Mouse (Mus musculus): ENCODE results near the gene Rars.
"Not testable (repeated sequence)": the region's sequence is repeated elsewhere in the genome, so short reads cannot be mapped to it uniquely, and the experiment has no call there.

The Rars gene

GRCm38 (mm10) chr11:35838345-35839338, 4.3 kb upstream of the Rars start:
- peak; percentile 90 for DNase-seq (ENCODE audit: extremely low read depth, insufficient read length, low spot score)

GRCm38 (mm10) chr11:35837156-35838126, 3.1 kb upstream of the Rars start:
- DNase-seq (ENCODE audit: extremely low read depth, insufficient read length, low spot score): peak; percentile 58

GRCm38 (mm10) chr11:35833270-35833669, 1.0 kb downstream of the Rars start:
- no peak for DNase-seq (ENCODE audit: extremely low read depth, insufficient read length, low spot score)

- DNase-seq (ENCODE audit: extremely low read depth, insufficient read length, low spot score): no peak
Measured at GRCm38 (mm10) chr11:35832139-35832538, 2.2 kb downstream of the Rars start.

GRCm38 (mm10) chr11:35827714-35828113, 6.6 kb downstream of the Rars start:
- DNase-seq (ENCODE audit: extremely low read depth, insufficient read length, low spot score): no peak

- DNase-seq (ENCODE audit: extremely low read depth, insufficient read length, low spot score): no peak
Measured at GRCm38 (mm10) chr11:35816316-35816715, 18.0 kb downstream of the Rars start.

GRCm38 (mm10) chr11:35811458-35811857, 22.8 kb downstream of the Rars start:
- DNase-seq (ENCODE audit: extremely low read depth, insufficient read length, low spot score): no peak

GRCm38 (mm10) chr11:35801332-35801731, 33.0 kb downstream of the Rars start:
- no peak for DNase-seq (ENCODE audit: extremely low read depth, insufficient read length, low spot score)

- DNase-seq (ENCODE audit: extremely low read depth, insufficient read length, low spot score): no peak
Measured at GRCm38 (mm10) chr11:35798874-35799273, 35.4 kb downstream of the Rars start, which contains the start of gene Fbll1. Gene Fbll1, minus strand, starts transcription at chr11:35798884.

GRCm38 (mm10) chr11:35798495-35798820, 35.8 kb downstream of the Rars start:
- no peak for DNase-seq (ENCODE audit: extremely low read depth, insufficient read length, low spot score)

- DNase-seq (ENCODE audit: extremely low read depth, insufficient read length, low spot score): no peak
Measured at GRCm38 (mm10) chr11:35797751-35798494, 36.4 kb downstream of the Rars start.

- not testable (repeated sequence) for DNase-seq (ENCODE audit: extremely low read depth, insufficient read length, low spot score)
Measured at GRCm38 (mm10) chr11:35792800-35793199, 41.5 kb downstream of the Rars start.

GRCm38 (mm10) chr11:35788443-35788842, 45.9 kb downstream of the Rars start:
- no peak for DNase-seq (ENCODE audit: extremely low read depth, insufficient read length, low spot score)

- DNase-seq (ENCODE audit: extremely low read depth, insufficient read length, low spot score): no peak
Measured at GRCm38 (mm10) chr11:35784537-35784936, 49.8 kb downstream of the Rars start.

GRCm38 (mm10) chr11:35784002-35784401, 50.3 kb downstream of the Rars start:
- no peak for DNase-seq (ENCODE audit: extremely low read depth, insufficient read length, low spot score)

GRCm38 (mm10) chr11:35783038-35783437, 51.3 kb downstream of the Rars start:
- DNase-seq (ENCODE audit: extremely low read depth, insufficient read length, low spot score): no peak

- DNase-seq (ENCODE audit: extremely low read depth, insufficient read length, low spot score): no peak
Measured at GRCm38 (mm10) chr11:35782444-35782843, 51.9 kb downstream of the Rars start.

GRCm38 (mm10) chr11:35780336-35780735, 54.0 kb downstream of the Rars start:
- DNase-seq (ENCODE audit: extremely low read depth, insufficient read length, low spot score): no peak

GRCm38 (mm10) chr11:35776452-35776851, 57.9 kb downstream of the Rars start:
- no peak for DNase-seq (ENCODE audit: extremely low read depth, insufficient read length, low spot score)

- DNase-seq (ENCODE audit: extremely low read depth, insufficient read length, low spot score): no peak
Measured at GRCm38 (mm10) chr11:35775606-35776005, 58.7 kb downstream of the Rars start.
